Mouse (Mus musculus) heart, adult 11 months (tissue): Measurements from ENCODE around the gene Pafah1b1.
A peak's percentile ranks its signal among the peaks of the same experiment; 100 is the strongest.

Experiments
- DNase-seq: peaks from one replicate; pipeline ENCODE4 v3.0.0; 2022

Gene Pafah1b1

GRCm38 (mm10) chr11:74660336-74660735 lies 64.1 kb downstream of the Pafah1b1 start:
- peak; percentile 87 for DNase-seq

GRCm38 (mm10) chr11:74655941-74656340 lies 68.5 kb downstream of the Pafah1b1 start:
- no peak for DNase-seq

- DNase-seq, result peak; percentile 95
These were observed 71.1 kb downstream of the Pafah1b1 start for GRCm38 (mm10) chr11:74653385-74653784.

- DNase-seq, result peak; percentile 97
These were observed 71.7 kb downstream of the Pafah1b1 start for GRCm38 (mm10) chr11:74652791-74653191.

- no peak for DNase-seq
These were observed 73.8 kb downstream of the Pafah1b1 start for GRCm38 (mm10) chr11:74650576-74651100.

GRCm38 (mm10) chr11:74649647-74650551 lies 74.6 kb downstream of the Pafah1b1 start:
- DNase-seq, result no peak

GRCm38 (mm10) chr11:74649095-74649646 lies 75.3 kb downstream of the Pafah1b1 start, which contains the start of gene Cluh:
Gene Cluh (plus strand): TSS chr11:74649495.
- peak; percentile 100 for DNase-seq

- DNase-seq, result no peak
These were observed 75.8 kb downstream of the Pafah1b1 start for GRCm38 (mm10) chr11:74648676-74649075.

- DNase-seq, result no peak
These were observed 76.5 kb downstream of the Pafah1b1 start for GRCm38 (mm10) chr11:74647966-74648365.

GRCm38 (mm10) chr11:74639628-74640027 lies 84.8 kb downstream of the Pafah1b1 start:
- peak; percentile 86 for DNase-seq

GRCm38 (mm10) chr11:74638791-74639411 lies 85.6 kb downstream of the Pafah1b1 start:
- DNase-seq, result peak; percentile 94

- peak; percentile 99 for DNase-seq
These were observed 86.3 kb downstream of the Pafah1b1 start for GRCm38 (mm10) chr11:74637971-74638790.

- no peak for DNase-seq
These were observed 87.0 kb downstream of the Pafah1b1 start for GRCm38 (mm10) chr11:74637486-74637885.

GRCm38 (mm10) chr11:74634490-74635275 lies 89.8 kb downstream of the Pafah1b1 start:
- peak; percentile 95 for DNase-seq

- peak; percentile 76 for DNase-seq
These were observed 92.3 kb downstream of the Pafah1b1 start for GRCm38 (mm10) chr11:74631880-74632789.

GRCm38 (mm10) chr11:74627481-74627880 lies 97.0 kb downstream of the Pafah1b1 start:
- no peak for DNase-seq

GRCm38 (mm10) chr11:74625333-74625732 lies 99.1 kb downstream of the Pafah1b1 start:
- no peak for DNase-seq
